Mouse (Mus musculus) embryo, embryonic 11 days (tissue): ENCODE results near the gene Inha.

ENCODE experiments used
- DNase-seq: peaks from one replicate; pipeline ENCODE4 v3.0.0-alpha.2; 2015

Gene Inha

DNA sequence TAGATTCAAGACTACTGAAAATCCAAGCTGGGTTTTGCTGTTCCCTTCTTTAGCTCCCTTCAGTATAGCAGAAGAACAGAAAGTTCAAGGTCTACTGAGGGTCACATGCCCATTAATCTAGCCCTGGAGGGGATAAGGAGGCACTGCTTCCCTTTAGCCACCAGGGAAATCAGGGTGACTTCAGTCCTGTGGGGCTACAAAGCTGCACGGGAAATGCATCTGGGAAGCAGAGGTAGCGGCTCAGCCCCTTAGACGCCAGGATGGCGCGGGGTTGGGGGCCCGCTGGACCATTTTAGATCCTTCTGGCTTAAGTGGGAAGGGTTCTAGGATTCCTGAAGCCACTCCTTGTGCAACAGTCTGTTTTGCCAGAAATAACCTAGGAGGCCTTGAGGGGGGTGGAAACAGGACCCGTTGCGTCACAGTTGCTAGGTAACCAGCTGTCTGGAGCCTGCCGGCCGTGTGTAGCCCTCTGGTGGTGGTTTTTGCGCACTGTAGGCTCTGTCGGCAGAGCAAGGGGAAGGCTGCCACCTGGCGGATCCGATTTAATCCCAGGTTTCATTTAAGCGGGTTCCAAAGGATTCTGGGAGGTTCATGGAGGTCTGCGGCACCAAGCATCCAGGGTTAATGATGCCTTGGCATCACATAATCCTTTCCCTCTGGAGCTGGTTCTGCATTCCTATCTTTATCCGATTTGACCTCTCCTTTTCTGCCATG, 52.5 kb downstream of the Inha start:
- DNase-seq: peak; percentile 96
